Mouse (Mus musculus): ENCODE data around the gene Triobp. TPM values are rescaled to one million over a fixed set of nuclear protein-coding genes. Genes with fewer than 3 reads are reported as not detected.

The Triobp gene
- polyA plus RNA-seq, 1 experiment from 2014 or later: 33.0 TPM

DNA sequence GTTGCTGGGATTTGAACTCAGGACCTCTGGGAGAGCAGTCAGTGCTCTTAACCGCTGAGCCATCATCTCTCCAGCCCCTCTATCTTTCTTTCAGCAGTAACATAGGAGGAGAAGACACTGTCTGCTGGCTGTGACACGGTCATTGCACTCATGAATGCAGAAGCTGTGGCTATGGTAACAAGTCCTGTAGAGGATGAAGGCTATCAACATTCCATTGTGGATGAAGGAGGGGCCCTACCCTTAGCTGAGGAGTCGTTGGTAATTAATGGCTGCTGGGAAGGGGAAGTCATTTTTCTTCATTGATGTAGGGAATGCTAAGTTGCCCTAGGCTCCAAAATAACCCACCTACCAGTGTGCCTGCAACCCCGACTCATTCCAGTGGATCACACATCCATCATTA, 70.7 kb downstream of the Triobp start:
- Histone ChIP-seq H3K27me3 (ENCODE audit: insufficient read depth, low read length) (no peaks in the 10 kb centered on the region), H3K27ac (no peak overlapping the region)
- WGBS: 12% methylated on average over 4 of the region's 4 CpGs

DNA sequence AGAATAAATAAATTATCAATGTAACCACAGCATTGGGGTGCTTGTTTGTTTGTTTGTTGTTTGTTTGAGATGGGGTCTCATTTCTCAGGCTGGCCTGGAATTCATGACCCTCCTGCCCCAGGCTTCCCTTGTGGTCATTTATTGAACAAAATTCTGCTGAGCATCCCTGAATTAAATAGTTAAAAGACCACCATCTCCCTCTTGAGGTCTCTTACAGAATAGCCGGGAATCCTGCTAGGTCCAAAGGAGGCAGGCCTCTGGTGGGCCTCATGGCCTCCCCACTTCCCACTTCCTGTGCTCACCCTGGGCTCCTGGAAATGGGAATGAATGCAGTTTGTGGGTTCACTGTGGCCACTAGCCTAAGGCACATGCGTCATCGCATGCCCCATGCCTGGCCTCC, 71.4 kb downstream of the Triobp start:
- Histone ChIP-seq H3K4me3 (replicated peaks; ENCODE audit: low read depth, low read length) (no peak overlapping the region), H3K27me3 (ENCODE audit: insufficient read depth, low read length) (no peaks in the 10 kb centered on the region), H3K9me3 (replicated peaks; ENCODE audit: low read length) (no peaks in the 10 kb centered on the region), H3K36me3 (ENCODE audit: insufficient read depth, low read length) (no peaks in the 10 kb centered on the region), H3K4me2 (ENCODE audit: low read length) (no peak overlapping the region), H3K9ac (ENCODE audit: low read depth, low read length) (no peak overlapping the region), H3K27ac (no peak overlapping the region), H3K4me1 (replicated peaks; ENCODE audit: insufficient read depth, low read length) (peaks cover 7% of the 10 kb centered on the region; the same call in 1 of the 2 replicates)
- ATAC-seq (replicated peaks; ENCODE audit: low FRiP score, low read depth) (no peak), DNase-seq (ENCODE audit: low spot score) (peak; percentile 82)
- 44% methylated on average over 3 of the region's 3 CpGs for WGBS
- TF ChIP-seq CTCF (IDR thresholded peaks at IDR 0.05; ENCODE audit: low read depth): peak; percentile 56

More for the DNA sequence above, 70.7 kb downstream of the Triobp start:
- no peak for TF ChIP-seq CTCF (IDR thresholded peaks at IDR 0.05; ENCODE audit: low read depth)
- H3K36me3 ChIP-seq (ENCODE audit: insufficient read depth, low read length): no peaks in the 10 kb centered on the region
- H3K9me3 ChIP-seq (replicated peaks; ENCODE audit: low read length): no peaks in the 10 kb centered on the region
- no peak overlapping the region for H3K9ac ChIP-seq (ENCODE audit: low read depth, low read length)
- no peak; the same call in 1 of the 2 replicates for ATAC-seq (replicated peaks; ENCODE audit: low FRiP score, low read depth)
- H3K4me3 ChIP-seq (replicated peaks; ENCODE audit: low read depth, low read length): no peak overlapping the region
- DNase-seq (ENCODE audit: low spot score): peak; percentile 74
- H3K4me2 ChIP-seq (ENCODE audit: low read length): no peak overlapping the region
- H3K4me1 ChIP-seq (replicated peaks; ENCODE audit: insufficient read depth, low read length): peaks cover 7% of the 10 kb centered on the region; the same call in 1 of the 2 replicates

DNA sequence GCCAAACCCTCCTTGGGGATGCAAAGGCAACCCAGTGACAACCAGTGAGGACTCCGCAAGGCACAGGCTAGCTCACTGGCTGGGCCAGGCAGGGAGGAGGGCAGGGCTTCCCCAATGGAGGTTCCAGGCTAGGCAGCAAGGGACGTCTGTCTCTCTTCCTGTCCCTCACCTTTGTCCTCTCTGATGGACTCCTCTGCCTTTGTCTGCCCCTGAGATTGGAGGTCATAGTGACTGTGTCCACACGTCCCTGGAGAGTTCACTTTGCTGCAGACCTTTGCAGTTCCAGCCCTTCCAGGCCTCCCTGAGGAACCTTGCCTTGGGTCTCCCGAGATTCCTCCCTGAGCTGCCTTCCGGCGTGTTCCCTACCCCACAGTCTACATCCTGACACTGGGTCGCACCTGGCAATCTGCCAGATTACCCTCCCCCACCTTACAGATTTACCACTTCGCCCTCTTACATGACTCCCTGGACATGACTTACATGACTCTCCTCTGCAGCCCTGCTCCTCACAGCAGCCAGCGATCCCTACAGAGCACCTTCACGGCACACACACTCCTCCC, 75.2 kb downstream of the Triobp start:
- DNase-seq (ENCODE audit: low spot score): no peak
- no peaks in the 10 kb centered on the region for H3K9me3 ChIP-seq (replicated peaks; ENCODE audit: low read length)
- H3K4me1 ChIP-seq (replicated peaks; ENCODE audit: insufficient read depth, low read length): peaks cover 26% of the 10 kb centered on the region
- H3K27me3 ChIP-seq (ENCODE audit: insufficient read depth, low read length): no peaks in the 10 kb centered on the region
- WGBS: 41% methylated on average over 10 of the region's 10 CpGs
- H3K4me3 ChIP-seq (replicated peaks; ENCODE audit: low read depth, low read length): no peak overlapping the region
- H3K9ac ChIP-seq (ENCODE audit: low read depth, low read length): 0 out of 2 replicates have a peak overlapping the region, but pooled peaks have one; percentile 14
- H3K27ac ChIP-seq: no peak overlapping the region
- H3K36me3 ChIP-seq (ENCODE audit: insufficient read depth, low read length): no peaks in the 10 kb centered on the region
- H3K4me2 ChIP-seq (ENCODE audit: low read length): no peak overlapping the region
- ATAC-seq (replicated peaks; ENCODE audit: low FRiP score, low read depth): peak; percentile 9; the same call in 1 of the 2 replicates
- TF ChIP-seq CTCF (IDR thresholded peaks at IDR 0.05; ENCODE audit: low read depth): no peak

DNA sequence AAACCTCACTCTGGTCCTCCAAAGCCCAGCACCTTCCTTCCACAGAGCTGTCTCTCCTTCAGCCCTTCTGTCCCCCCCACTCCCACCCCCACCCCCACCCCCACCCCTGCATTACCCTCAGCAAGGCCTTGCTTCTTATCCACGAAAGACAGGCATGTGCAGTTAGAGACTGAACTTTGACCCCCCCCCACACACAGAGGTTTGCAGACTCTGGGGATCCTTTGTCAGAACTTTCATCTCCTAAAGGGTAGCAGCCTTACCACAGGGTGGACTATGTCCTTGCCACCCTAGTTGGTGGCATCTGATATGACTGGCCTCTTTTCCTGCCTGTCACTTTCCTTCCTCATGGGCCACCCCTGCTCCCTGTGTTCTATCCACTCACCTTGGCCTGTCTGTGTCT, 75.8 kb downstream of the Triobp start:
- DNase-seq (ENCODE audit: low spot score): no peak
- peaks cover 26% of the 10 kb centered on the region for H3K4me1 ChIP-seq (replicated peaks; ENCODE audit: insufficient read depth, low read length)
- WGBS: 50% methylated on average over 1 of the region's 1 CpGs

DNA sequence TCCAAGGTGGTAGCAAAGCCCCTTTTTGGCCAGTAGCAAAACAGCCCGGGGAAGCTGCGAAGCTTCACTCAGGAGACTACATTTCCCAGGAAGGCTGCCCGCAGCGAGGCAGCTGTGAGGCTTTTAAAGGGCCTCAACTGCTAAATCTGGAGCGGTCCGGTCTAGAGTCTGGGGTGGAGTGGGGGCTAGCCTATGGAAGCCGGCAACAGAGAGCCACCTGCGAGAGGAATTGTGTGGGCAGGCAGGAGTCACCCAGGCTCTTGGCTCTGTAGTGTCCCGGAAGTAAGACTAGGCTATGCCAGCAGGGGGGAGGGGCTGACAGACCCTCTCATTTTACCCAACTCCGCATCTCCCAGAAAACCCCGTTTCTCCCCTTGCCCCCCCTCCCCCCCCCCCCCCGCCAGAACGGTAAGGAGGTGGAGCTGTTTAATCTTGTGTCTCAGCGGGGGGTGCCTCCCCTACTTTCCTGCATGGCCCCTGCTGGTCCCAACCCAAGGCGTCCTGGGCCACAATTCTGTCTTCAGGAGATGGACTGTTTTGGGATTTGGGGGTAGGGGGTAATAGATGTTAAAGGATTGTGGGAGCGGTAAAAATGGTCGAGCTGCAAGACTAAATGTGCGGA, 78.3 kb downstream of the Triobp start:
- H3K9ac ChIP-seq (ENCODE audit: low read depth, low read length): 0 out of 2 replicates have a peak overlapping the region, but pooled peaks have one; percentile 20
- H3K27me3 ChIP-seq (ENCODE audit: insufficient read depth, low read length): no peaks in the 10 kb centered on the region
- no peaks in the 10 kb centered on the region for H3K36me3 ChIP-seq (ENCODE audit: insufficient read depth, low read length)
- no peak overlapping the region for H3K4me3 ChIP-seq (replicated peaks; ENCODE audit: low read depth, low read length)
- DNase-seq (ENCODE audit: low spot score): peak; percentile 36
- H3K27ac ChIP-seq: peak overlapping the region; percentile 95
- H3K9me3 ChIP-seq (replicated peaks; ENCODE audit: low read length): no peaks in the 10 kb centered on the region
- H3K4me2 ChIP-seq (ENCODE audit: low read length): peak overlapping the region; percentile 39
- no peak for ATAC-seq (replicated peaks; ENCODE audit: low FRiP score, low read depth)
- WGBS: 16% methylated on average over 15 of the region's 18 CpGs
- H3K4me1 ChIP-seq (replicated peaks; ENCODE audit: insufficient read depth, low read length): peaks cover 26% of the 10 kb centered on the region
- no peak for TF ChIP-seq CTCF (IDR thresholded peaks at IDR 0.05; ENCODE audit: low read depth)

More for the DNA sequence above, 75.8 kb downstream of the Triobp start:
- H3K27ac ChIP-seq: no peak overlapping the region
- no peak for ATAC-seq (replicated peaks; ENCODE audit: low FRiP score, low read depth)
- no peaks in the 10 kb centered on the region for H3K36me3 ChIP-seq (ENCODE audit: insufficient read depth, low read length)
- H3K9ac ChIP-seq (ENCODE audit: low read depth, low read length): no peak overlapping the region
- no peaks in the 10 kb centered on the region for H3K9me3 ChIP-seq (replicated peaks; ENCODE audit: low read length)
- H3K4me3 ChIP-seq (replicated peaks; ENCODE audit: low read depth, low read length): no peak overlapping the region
- H3K27me3 ChIP-seq (ENCODE audit: insufficient read depth, low read length): no peaks in the 10 kb centered on the region
- no peak overlapping the region for H3K4me2 ChIP-seq (ENCODE audit: low read length)
- TF ChIP-seq CTCF (IDR thresholded peaks at IDR 0.05; ENCODE audit: low read depth): no peak

DNA sequence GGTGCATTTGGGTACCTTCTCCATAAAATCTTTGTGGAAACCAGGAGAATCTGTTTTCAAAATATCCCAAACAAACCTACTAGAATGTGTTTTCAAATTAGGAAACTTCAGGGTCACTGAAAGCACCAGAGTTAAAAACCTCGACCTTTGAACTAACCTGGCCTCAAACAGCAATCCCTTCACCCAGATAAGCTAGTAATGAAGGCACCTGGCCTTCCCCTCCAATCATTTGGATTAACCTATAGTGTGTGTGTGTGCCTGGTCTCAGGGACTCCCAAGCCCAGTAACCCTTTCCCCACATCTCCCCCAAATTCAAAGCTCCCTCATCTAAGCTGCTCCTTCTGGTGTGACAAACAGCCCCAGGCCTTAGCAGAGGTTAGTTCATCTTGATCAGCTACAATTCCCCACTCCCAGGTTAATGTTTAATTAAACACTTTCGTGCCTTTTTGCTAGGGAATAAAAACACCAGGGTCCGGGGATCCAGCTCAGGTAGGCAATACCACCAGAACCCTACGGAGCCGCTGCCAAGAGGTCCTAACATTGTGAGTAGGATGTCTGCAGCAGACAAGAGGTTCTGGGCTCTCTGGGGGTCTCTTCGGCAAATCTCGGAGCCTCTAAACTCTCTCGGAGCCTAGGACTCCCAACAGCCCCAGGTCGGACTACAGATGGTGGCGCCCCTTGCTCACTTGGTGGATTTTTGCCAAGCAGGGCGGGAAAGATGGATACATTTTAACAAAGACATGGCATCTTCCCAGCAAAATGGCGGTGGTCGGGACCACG, 79.2 kb downstream of the Triobp start:
- Histone ChIP-seq H3K4me3 (replicated peaks; ENCODE audit: low read depth, low read length) (peak overlapping the region; percentile 67), H3K9me3 (replicated peaks; ENCODE audit: low read length) (no peaks in the 10 kb centered on the region), H3K4me1 (replicated peaks; ENCODE audit: insufficient read depth, low read length) (peaks cover 26% of the 10 kb centered on the region), H3K27ac (peak overlapping the region; percentile 95), H3K9ac (ENCODE audit: low read depth, low read length) (peak overlapping the region; percentile 94), H3K36me3 (ENCODE audit: insufficient read depth, low read length) (no peaks in the 10 kb centered on the region), H3K4me2 (ENCODE audit: low read length) (peak overlapping the region; percentile 81), H3K27me3 (ENCODE audit: insufficient read depth, low read length) (no peaks in the 10 kb centered on the region)
- peak; percentile 22 for DNase-seq (ENCODE audit: low spot score)
- no peak for ATAC-seq (replicated peaks; ENCODE audit: low FRiP score, low read depth)
- 48% methylated on average over 14 of the region's 14 CpGs for WGBS
- no peak for TF ChIP-seq CTCF (IDR thresholded peaks at IDR 0.05; ENCODE audit: low read depth)

Measured in kidney, postnatal 0 days (tissue).